Mouse (Mus musculus) urinary bladder, postnatal 10 days (tissue): ENCODE results near the gene Thumpd1.
"Not testable (repeated sequence)": the region's sequence is repeated elsewhere in the genome, so short reads cannot be mapped to it uniquely, and the experiment has no call there.

Experiments
- DNase-seq: peaks from one replicate; pipeline ENCODE4 v3.0.0; 2022; ENCODE audit warnings: low spot score

The Thumpd1 gene

GRCm38 (mm10) chr7:119720253-119720946, at the start of gene Thumpd1:
TSS of gene Thumpd1 (minus strand) at chr7:119720798.
- peak; percentile 85 for DNase-seq

DNA sequence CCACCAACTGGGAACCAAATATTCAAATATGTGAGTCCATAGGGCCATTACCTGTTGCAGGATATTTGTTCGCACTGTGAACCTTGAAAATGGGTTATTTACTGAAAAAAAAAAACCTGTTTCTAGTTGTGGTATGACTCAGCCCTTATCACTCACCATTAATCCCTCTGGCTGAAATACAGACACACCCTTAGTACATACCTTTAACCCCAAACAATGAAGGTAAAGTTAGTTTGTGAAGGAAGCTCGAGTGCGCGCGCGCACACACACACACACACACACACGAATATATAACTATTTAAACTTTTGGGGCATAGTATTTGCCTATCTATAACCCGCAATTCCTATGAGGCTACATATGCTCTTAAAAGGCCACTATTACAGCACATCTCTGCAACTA, 49.3 kb upstream of the Thumpd1 start:
- no peak for DNase-seq

DNA sequence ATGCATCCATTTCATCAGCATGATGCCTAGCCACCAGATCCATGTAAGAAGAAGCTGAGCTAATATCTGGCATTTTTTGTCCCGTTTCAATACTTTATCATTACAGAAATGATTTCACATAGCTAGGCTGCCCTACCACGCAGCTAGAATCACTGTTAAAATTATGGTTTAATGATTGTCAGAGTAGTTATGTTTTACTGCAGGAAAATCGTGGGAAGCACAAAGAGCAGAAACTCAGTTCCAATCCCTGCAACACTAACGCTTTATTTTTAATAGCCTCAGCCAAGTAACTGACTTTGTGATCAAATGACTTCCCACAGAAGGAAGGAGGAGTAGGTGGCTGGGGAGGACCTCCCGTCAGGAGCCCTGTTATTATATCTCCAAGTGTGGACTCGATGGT, 46.4 kb upstream of the Thumpd1 start:
- no peak for DNase-seq

- DNase-seq, result no peak
Observed at GRCm38 (mm10) chr7:119764377-119764776, 43.8 kb upstream of the Thumpd1 start.

DNA sequence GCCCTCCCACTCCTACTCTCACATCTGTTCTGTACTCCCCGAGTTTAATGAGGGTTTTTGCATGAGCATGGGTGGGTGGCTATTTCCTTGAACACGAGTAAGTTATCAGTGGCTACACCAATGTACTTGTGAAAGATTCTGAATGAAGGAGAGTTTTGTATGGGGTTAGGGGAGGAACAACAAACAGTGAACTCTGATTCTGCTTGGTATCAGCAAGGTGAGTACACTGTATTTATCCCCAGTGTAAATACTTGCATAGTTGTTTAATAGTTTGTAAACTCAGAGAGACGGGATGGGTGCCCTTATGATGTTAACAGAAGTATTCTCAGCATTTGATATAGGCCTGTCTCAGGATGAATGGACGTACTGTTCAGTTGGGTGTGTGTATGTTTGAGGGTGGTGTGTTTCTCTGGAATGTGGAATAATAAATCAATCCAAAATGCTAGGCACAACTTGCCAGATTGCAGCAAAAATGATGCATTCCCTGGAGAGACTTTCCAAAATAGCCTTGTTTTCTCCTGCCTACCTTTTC, 41.6 kb upstream of the Thumpd1 start:
- DNase-seq, result no peak

- no peak for DNase-seq
Observed at GRCm38 (mm10) chr7:119760527-119760951, 39.9 kb upstream of the Thumpd1 start, which contains the start of gene Acsm3. TSS of gene Acsm3 (plus strand) at chr7:119760923.

DNA sequence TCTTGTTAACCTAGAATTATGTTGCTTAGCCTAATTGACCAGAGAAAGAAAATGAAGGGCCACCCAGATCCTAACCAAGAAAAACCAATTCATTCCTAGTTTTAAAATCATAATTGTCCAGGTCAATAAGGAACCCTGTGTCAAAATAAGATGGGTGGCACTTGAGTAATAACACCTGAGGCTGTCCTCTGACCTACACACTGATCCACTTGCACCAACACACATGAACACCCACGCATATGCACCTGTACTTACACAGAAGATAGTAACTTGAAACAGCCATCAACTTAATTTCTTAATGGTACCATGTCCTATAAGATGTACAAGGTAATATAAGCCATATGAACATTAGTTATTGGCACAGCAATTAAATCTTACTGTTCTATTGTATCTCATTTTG, 33.1 kb upstream of the Thumpd1 start:
- DNase-seq, result no peak

DNA sequence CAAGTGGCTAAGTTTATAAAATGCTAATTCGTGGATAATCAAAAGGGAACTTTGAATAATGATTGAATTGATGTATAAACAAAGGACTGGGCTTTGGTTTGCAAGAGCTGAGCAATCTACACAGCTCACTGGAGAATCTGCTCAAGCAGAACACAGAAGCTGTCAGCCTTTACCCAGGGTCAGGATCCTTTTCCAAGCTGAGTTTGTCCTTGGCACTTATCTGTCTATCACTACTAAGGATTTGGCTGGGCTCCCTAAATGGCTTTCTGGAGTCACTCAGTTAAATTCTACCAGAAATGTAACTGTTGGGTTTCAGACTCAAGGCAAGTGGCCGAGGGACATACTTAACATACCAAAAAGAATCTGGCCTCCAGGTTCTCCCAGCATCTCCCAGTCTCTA, 29.3 kb upstream of the Thumpd1 start:
- no peak for DNase-seq

DNA sequence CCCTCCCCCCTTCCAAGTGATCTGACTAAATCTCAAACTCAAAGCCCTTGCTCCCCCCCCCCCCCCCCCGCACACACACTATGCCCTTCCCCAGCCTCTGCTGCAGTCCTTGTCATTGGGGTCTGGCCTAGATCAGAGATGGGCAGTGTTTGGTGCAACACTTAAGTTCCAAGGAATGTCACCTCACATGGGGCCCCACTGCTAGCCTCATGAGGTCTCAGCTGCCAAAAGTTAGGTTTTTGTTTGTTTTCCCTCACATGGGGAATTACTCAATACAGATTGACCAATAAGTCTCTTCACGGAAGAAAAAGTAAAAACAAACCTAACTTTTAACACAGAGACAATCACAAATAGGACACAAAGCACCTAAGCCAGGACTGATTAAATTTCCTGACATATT, 28.2 kb upstream of the Thumpd1 start:
- no peak for DNase-seq

DNA sequence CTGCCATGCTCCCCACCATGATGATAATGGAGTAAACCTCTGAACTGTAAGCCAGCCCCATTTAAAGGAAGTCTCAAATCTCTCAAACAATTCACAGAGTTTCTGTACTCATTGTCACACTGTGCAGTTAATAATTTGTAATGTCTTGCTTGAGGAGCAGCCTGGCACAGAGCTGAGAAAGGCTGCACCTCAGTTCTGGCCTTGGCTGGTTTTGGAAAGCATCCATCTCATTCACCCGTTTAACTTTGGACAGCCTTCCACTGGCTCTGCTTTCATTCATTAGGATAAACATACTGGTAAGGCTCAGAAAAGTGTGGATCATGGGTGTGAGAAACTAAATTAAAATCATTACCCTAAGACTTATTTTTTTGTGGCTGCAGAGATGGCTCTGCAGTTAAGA, 25.3 kb upstream of the Thumpd1 start:
- DNase-seq, result no peak

- DNase-seq, result no peak
Observed at GRCm38 (mm10) chr7:119744321-119744720, 23.7 kb upstream of the Thumpd1 start.

GRCm38 (mm10) chr7:119739798-119740468, 19.3 kb upstream of the Thumpd1 start:
- DNase-seq, result not testable (repeated sequence)

DNA sequence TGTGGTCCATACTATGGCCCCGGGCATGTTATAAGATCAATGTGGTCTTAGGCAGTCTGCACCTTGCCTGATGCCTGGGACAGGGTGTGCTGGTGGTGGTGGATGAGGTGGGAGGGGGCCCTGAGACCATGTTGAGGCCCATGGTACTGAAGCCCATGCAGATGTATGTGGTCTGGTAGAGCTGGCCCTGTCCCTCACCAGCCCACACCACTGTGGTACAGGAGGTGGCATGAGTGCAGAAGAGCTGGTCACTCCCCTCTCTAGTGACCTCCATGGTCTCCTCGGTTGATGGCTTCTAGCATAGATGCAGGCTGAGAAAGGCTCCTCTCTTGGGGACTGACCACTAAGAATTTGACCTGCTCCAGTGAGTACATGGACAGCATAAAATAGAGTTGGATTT, 18.3 kb upstream of the Thumpd1 start:
- no peak for DNase-seq

DNA sequence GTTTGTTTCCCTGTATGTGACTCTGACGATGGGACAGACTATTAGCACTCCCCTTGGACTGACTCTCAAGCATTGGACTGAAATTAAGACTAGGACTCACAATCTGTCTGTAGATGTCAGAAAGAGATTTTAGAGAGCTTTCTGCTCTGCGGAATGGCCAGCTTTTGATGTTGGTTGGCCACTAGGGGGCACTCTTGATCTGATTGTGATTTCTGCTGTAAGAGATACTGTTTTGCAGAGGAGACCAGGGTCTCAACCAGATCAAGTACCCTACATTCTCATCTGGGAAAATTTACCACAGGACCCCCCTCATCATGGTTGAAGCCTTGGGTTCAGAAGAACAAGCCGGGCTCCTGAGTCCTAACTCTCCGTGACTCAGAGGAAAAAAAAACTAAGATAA, 10.7 kb upstream of the Thumpd1 start:
- DNase-seq, result not testable (repeated sequence)

DNA sequence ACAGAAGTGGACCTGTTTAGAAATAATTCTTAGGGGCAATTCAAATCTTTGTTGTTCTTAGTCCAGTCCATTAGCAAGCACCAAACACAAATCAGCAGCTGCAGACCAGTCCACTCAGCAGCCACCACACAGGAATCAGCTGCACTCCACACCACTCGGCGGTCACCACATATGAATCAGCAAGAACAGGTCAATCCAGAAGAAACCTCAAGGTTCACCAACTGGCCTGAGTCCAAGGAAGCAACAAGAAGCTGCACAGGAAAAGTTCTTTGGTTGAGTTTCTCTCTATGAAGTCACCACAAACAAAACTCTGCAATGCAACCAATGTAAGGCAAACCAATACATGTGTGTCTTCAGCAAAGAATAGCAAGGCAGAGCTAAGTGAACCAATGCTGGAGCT, 7.0 kb upstream of the Thumpd1 start:
- DNase-seq, result no peak

DNA sequence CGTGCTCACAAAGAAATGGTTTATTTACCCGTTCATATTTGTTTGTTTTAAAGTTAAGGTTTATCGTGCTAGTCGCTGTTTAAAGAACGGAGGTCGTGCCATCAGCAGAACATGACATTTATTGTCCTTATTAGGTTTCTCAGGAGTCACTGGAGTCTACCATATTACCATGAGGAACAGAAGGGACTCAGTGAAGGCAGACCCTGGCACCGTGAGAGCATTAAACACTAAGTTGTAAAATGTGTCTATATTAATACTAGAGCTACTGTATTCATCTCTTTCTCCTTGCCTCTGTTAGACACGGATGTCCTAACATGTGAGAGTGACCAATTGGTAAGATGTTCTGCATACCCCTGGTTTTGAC, 331 bp upstream of the Thumpd1 start:
- no peak for DNase-seq

DNA sequence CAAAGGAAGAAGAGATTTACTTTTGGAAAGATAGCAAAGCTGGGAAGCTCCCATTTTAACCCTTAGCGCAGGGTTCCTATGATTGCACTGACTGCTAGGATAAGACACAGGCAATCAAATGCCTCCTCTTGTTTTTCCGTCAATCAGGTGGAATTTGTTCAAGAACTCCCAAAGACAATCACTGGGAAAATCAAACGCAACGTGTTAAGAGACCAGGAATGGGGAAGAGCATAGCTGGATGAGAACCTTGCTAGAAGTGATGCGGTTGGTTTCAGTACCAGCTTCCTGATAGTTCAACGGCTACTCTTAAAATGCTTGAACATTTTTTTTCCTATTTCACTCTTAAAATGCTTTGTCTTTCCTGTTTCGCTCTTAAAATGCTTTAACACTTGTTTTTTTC, 6.5 kb downstream of the Thumpd1 start:
- no peak for DNase-seq

DNA sequence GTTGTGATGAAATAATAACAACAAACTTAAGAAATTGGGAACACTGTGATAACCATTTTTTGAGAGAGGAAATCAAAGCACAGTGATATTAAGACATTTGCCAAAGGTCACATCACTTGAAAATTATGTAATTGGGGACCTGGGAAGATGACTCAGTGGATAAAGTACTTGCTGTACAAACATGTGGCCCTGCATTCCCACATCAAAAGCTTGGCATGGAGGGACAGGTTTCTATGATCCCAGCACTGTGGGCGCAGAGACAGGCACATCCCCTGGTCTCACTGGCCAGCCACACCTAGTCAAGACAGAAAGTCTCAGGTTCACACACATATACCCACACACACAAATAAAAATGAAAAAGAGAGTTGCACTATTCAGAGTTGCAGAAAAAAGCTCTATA, 25.7 kb downstream of the Thumpd1 start:
- DNase-seq, result no peak

- no peak for DNase-seq
Observed at GRCm38 (mm10) chr7:119692302-119692701, 28.3 kb downstream of the Thumpd1 start.

GRCm38 (mm10) chr7:119689726-119690125, 30.9 kb downstream of the Thumpd1 start, which contains the start of gene Acsm4:
TSS of gene Acsm4 (plus strand) at chr7:119690026.
- DNase-seq, result no peak

- DNase-seq, result no peak
Observed at GRCm38 (mm10) chr7:119682699-119683098, 37.9 kb downstream of the Thumpd1 start.

GRCm38 (mm10) chr7:119680107-119680506, 40.5 kb downstream of the Thumpd1 start:
- DNase-seq, result no peak

DNA sequence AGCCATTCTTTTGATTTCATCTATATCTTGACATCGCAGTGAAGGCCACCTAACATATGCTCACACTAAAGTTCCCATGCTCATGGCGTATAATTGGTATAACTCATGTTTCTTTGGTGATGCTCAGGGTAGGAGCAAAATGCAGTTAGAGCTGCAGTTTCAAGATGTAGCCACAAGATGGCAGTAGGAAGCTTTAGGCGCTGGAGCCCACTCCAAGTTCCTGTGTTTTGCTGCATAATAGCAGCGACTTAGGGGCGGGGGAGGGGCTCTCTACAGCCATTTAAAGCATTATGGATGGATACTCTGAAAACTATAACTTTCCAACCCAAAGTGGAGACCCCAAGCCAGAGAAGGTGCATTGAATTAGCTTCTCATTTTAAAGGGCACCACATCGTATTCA, 47.1 kb downstream of the Thumpd1 start:
- no peak for DNase-seq

DNA sequence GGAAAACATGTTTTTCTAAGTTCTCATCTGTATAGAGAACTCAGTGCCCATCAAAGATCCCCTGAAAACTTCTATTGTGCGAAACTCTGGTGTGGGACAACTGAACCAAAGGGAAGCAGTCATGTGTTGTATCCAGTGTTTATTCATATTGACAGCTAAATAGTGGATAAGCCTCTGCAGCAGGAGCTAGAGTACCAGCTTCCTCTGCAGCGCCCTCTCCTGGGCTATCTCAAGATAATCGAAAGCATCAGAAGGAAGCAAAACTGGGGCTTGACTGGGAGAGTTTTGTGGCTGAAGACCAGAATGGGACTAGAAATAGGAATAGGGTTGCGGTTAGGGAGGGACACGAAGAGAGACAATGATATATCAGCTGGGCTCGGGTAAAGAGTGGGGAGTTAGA, 49.7 kb downstream of the Thumpd1 start:
- no peak for DNase-seq
